Mouse (Mus musculus) midbrain, embryonic 13.5 days (tissue): ENCODE data around the gene Hist1h1c. TPM values are rescaled to one million over a fixed set of nuclear protein-coding genes. Genes with fewer than 3 reads are reported as not detected.
"Not testable (repeated sequence)": the region's sequence is repeated elsewhere in the genome, so short reads cannot be mapped to it uniquely, and the experiment has no call there.

Experiments
- ATAC-seq: fragments of 200-750 bp; cut with Nextera tagmentation; 2 replicates; pipeline ENCODE4 v1.8.0; 2017; ENCODE audit warnings: mild to moderate bottlenecking, moderate TSS enrichment, moderate library complexity
- H3K27ac ChIP-seq: fragments of 300-500 bp; sonication (generic); 2 replicates; pipeline ENCODE4 v1.5.1; 2015; ENCODE audit warnings: inconsistent platforms, mild to moderate bottlenecking, moderate library complexity
- H3K27me3 ChIP-seq: fragments of 300-500 bp; sonication (generic); 2 replicates; pipeline ENCODE4 v1.6.1; 2015; ENCODE audit warnings: mild to moderate bottlenecking, inconsistent platforms
- H3K36me3 ChIP-seq: fragments of 300-500 bp; sonication (generic); 2 replicates; pipeline ENCODE4 v1.6.1; 2015; ENCODE audit warnings: mild to moderate bottlenecking, inconsistent platforms
- H3K4me1 ChIP-seq: fragments of 300-500 bp; sonication (generic); replicated peaks from 2 replicates; pipeline ENCODE4 v1.6.1; 2015; ENCODE audit warnings: inconsistent platforms
- H3K4me2 ChIP-seq: fragments of 300-500 bp; sonication (generic); replicated peaks from 2 replicates; pipeline ENCODE4 v1.6.1; 2015; ENCODE audit warnings: moderate library complexity, mild to moderate bottlenecking, inconsistent platforms
- H3K4me3 ChIP-seq: fragments of 300-500 bp; sonication (generic); replicated peaks from 2 replicates; pipeline ENCODE4 v1.5.1; 2015; ENCODE audit warnings: mild to moderate bottlenecking, inconsistent platforms
- H3K9ac ChIP-seq: fragments of 300-500 bp; sonication (generic); replicated peaks from 2 replicates; pipeline ENCODE4 v1.6.1; 2015; ENCODE audit warnings: mild to moderate bottlenecking, inconsistent platforms
- H3K9me3 ChIP-seq: fragments of 300-500 bp; sonication (generic); 2 replicates; pipeline ENCODE4 v1.6.1; 2016; ENCODE audit warnings: mild to moderate bottlenecking, inconsistent platforms
- WGBS: fragments of 180-500 bp; shearing (Covaris S2); methylation state at CpG from one replicate; pipeline ENCODE4 v1.1.7; 2015; 5-methylcytosine and 5-hydroxymethylcytosine counted together
- polyA plus RNA-seq: library from polyadenylated mRNA; unstranded; fragments of >200 nt; fragmentation: Nextera tagmentation; extraction: Ambion mirVana; gene quantifications from 2 replicates; pipeline ENCODE4 v1.2.1, GENCODE M21; 2015

Gene Hist1h1c
- polyA plus RNA-seq, 1 experiment from 2014 or later, result 11.1 TPM

DNA sequence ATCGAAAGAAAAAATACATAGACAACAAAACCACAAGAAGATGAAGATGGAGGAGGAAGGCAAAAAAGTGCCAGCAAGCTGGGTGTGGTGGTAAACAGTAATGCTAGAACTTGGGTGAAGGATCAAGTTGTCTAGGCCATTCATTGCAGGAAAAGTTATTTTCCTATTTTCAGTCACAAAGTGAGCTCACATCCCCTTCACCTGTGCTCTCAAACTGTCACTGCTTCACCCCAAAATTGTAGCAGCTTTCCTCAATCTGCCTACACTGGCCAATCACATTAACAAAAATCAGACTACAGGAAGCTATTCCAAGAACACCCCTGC is 21.3 kb downstream of the Hist1h1c start:
- Histone ChIP-seq H3K4me2 (peak overlapping the region; percentile 87), H3K9me3 (no peaks in the 10 kb centered on the region), H3K27ac (peak overlapping the region; percentile 84; the same call in 1 of the 2 replicates), H3K9ac (peak overlapping the region; percentile 66; the same call in 1 of the 2 replicates), H3K4me3 (peak overlapping the region; percentile 59), H3K27me3 (no peaks in the 10 kb centered on the region), H3K36me3 (no peaks in the 10 kb centered on the region), H3K4me1 (peaks cover 35% of the 10 kb centered on the region)
- 74% methylated on average over 1 of the region's 1 CpGs for WGBS
- no peak for ATAC-seq

DNA sequence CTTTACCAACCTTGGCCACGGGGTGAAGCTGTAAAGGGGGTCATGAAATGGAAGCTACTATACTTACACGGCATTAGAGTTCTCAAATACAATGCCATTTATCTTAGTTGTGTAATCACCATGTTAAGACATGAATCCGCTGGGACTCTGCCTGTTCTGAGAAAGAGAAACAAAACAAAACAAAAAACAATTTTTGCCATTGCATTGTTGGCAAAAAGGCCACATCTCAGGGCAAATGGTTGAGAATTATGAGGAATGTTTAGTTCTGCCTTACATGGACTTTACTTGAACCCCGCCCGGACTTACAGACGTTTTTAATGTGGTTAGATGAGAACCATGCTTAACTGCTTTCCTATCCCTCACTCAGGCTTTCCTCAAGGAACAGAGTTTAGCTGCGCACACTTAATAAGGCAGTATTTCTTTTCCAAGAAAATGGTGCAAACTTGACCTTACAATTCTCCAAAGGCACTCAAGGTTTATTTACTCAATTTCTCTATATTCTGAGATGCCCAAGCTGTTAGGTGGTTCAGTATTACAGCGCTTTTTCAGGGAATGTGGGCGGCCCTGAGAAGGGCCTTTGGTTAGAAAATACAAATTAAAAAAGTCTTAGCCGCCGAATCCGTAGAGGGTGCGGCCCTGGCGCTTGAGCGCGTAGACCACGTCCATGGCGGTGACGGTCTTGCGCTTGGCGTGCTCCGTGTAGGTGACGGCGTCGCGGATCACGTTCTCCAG is 21.8 kb downstream of the Hist1h1c start:
- Histone ChIP-seq H3K9me3 (no peaks in the 10 kb centered on the region), H3K4me3 (peak overlapping the region; percentile 59), H3K27ac (peak overlapping the region; percentile 84), H3K36me3 (no peaks in the 10 kb centered on the region), H3K4me2 (peak overlapping the region; percentile 87), H3K9ac (peak overlapping the region; percentile 66), H3K27me3 (no peaks in the 10 kb centered on the region), H3K4me1 (peaks cover 35% of the 10 kb centered on the region)
- ATAC-seq, result no peak
- 2% methylated on average over 22 of the region's 27 CpGs for WGBS

GRCm38 (mm10) chr13:23760972-23761864 is 22.6 kb downstream of the Hist1h1c start, which contains the start of gene Hist1h4a:
Gene Hist1h4a (minus strand): TSS chr13:23761230.
- no peaks in the 10 kb centered on the region for H3K27me3 ChIP-seq

DNA sequence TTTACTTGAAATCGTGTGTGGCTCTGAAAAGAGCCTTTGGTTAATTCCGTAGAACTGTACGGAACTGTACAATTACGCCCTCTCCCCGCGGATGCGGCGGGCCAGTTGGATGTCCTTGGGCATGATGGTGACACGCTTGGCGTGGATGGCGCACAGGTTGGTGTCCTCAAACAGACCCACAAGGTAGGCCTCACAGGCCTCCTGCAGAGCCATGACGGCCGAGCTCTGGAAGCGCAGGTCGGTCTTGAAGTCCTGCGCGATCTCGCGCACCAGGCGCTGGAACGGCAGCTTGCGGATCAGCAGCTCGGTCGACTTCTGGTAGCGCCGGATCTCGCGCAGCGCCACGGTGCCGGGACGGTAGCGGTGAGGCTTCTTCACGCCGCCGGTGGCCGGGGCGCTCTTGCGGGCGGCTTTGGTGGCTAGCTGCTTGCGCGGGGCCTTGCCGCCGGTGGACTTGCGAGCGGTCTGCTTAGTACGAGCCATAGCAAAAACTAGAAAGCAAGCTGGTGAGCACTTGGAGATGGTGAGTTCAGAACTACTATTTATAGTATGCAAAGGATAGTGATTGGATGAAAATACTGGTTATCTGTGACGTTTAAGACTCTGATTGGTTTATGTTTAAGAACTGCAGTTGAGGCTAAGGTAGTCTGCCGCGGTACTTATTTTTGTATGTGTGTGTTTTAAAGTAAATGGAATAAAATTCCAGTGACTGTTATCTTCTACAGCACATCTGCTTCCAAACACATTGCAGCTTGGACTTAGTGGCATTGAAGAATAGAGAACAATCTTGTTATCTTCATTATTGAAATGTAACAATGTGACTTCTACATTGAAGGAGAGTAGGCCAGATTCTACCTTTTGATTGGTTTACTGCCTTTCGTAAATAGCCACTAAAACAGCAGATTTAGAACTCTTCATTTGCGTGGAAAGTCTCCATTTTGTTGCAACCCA is 23.5 kb downstream of the Hist1h1c start, which contains the start of gene Hist1h3a:
TSS of gene Hist1h3a (minus strand) at position 516 of the 951 bp plus-strand sequence.
- peak within 1 kb of the TSS; percentile 59 for H3K4me3 ChIP-seq
- peaks cover 35% of the 10 kb centered on the region for H3K4me1 ChIP-seq
- under 1% methylated on average over 27 of the region's 52 CpGs for WGBS
- H3K27me3 ChIP-seq, H3K9me3 ChIP-seq, H3K36me3 ChIP-seq: not testable (repeated sequence)
- H3K27ac ChIP-seq, result peak within 1 kb of the TSS; percentile 85
- H3K9ac ChIP-seq, result peak within 1 kb of the TSS; percentile 61
- H3K4me2 ChIP-seq, result peak within 1 kb of the TSS; percentile 87
- peak; percentile 62 for ATAC-seq

More at GRCm38 (mm10) chr13:23760972-23761864, 22.6 kb downstream of the Hist1h1c start, which contains the start of gene Hist1h4a:
- WGBS, result under 1% methylated on average over 61 of the region's 72 CpGs
- peak within 1 kb of the TSS; percentile 84 for H3K27ac ChIP-seq
- H3K9ac ChIP-seq, result peak within 1 kb of the TSS; percentile 66
- peaks cover 35% of the 10 kb centered on the region for H3K4me1 ChIP-seq
- H3K9me3 ChIP-seq, result no peaks in the 10 kb centered on the region
- H3K4me2 ChIP-seq, result peak within 1 kb of the TSS; percentile 87
- peak; percentile 82 for ATAC-seq
- H3K36me3 ChIP-seq, result no peaks in the 10 kb centered on the region
- H3K4me3 ChIP-seq, result peak within 1 kb of the TSS; percentile 59

- H3K4me2 ChIP-seq, result peak overlapping the region; percentile 87
- 1% methylated on average over 10 of the region's 10 CpGs for WGBS
- H3K9ac ChIP-seq, result 0 out of 2 replicates have a peak overlapping the region, but pooled peaks have one; percentile 11
- H3K27me3 ChIP-seq, result no peaks in the 10 kb centered on the region
- peak overlapping the region; percentile 85 for H3K27ac ChIP-seq
- ATAC-seq, result no peak
- H3K36me3 ChIP-seq, result no peaks in the 10 kb centered on the region
- H3K4me1 ChIP-seq, result peaks cover 30% of the 10 kb centered on the region
- no peaks in the 10 kb centered on the region for H3K9me3 ChIP-seq
- H3K4me3 ChIP-seq, result peak overlapping the region; percentile 59
Measured at GRCm38 (mm10) chr13:23763242-23763585, 24.6 kb downstream of the Hist1h1c start.

DNA sequence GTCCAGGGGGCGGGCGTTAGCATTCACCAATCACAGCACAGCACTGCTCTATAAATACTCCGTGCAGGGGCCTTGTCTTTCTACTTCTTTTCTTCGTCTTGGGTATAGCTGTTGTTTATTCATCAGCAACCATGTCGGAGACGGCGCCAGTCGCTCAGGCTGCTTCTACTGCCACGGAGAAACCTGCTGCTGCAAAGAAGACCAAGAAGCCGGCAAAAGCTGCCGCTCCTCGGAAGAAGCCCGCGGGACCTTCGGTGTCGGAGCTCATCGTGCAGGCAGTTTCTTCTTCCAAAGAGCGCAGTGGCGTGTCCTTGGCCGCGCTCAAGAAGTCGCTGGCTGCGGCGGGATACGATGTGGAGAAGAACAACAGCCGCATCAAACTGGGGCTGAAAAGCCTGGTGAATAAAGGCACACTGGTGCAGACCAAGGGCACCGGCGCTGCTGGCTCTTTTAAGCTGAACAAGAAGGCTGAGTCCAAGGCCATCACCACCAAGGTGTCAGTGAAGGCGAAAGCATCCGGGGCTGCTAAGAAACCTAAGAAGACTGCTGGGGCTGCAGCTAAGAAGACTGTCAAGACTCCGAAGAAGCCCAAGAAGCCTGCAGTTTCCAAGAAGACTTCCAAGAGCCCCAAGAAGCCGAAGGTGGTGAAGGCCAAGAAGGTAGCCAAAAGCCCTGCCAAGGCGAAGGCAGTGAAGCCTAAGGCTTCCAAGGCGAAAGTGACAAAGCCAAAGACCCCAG is 25.1 kb downstream of the Hist1h1c start, which contains the start of gene Hist1h1a:
TSS of gene Hist1h1a (plus strand) at position 81 of the 738 bp plus-strand sequence.
- Histone ChIP-seq H3K36me3 (no peaks in the 10 kb centered on the region), H3K27me3 (no peaks in the 10 kb centered on the region), H3K27ac (peak within 1 kb of the TSS; percentile 85), H3K9ac (peak within 1 kb of the TSS; percentile 74), H3K9me3 (no peaks in the 10 kb centered on the region), H3K4me2 (peak within 1 kb of the TSS; percentile 87), H3K4me1 (peaks cover 30% of the 10 kb centered on the region), H3K4me3 (peak within 1 kb of the TSS; percentile 59)
- ATAC-seq, result peak; percentile 68
- WGBS, result 2% methylated on average over 34 of the region's 34 CpGs

- Histone ChIP-seq H3K9ac (peak overlapping the region; percentile 74), H3K4me3 (peak overlapping the region; percentile 59), H3K4me1 (peaks cover 30% of the 10 kb centered on the region), H3K27ac (peak overlapping the region; percentile 85), H3K36me3 (no peaks in the 10 kb centered on the region), H3K9me3 (no peaks in the 10 kb centered on the region), H3K27me3 (no peaks in the 10 kb centered on the region), H3K4me2 (peak overlapping the region; percentile 87)
- no peak for ATAC-seq
- WGBS, result 26% methylated on average over 12 of the region's 12 CpGs
Measured at GRCm38 (mm10) chr13:23764324-23765171, 25.9 kb downstream of the Hist1h1c start.

GRCm38 (mm10) chr13:23765172-23765513 is 26.5 kb downstream of the Hist1h1c start:
- ATAC-seq, result no peak
- Histone ChIP-seq H3K27ac (no peak overlapping the region), H3K9ac (no peak overlapping the region), H3K4me2 (no peak overlapping the region), H3K36me3 (no peaks in the 10 kb centered on the region), H3K4me3 (no peak overlapping the region), H3K4me1 (peaks cover 26% of the 10 kb centered on the region), H3K27me3 (no peaks in the 10 kb centered on the region), H3K9me3 (no peaks in the 10 kb centered on the region)
- WGBS, result 69% methylated on average over 1 of the region's 1 CpGs

GRCm38 (mm10) chr13:23766772-23767171 is 28.2 kb downstream of the Hist1h1c start:
- Histone ChIP-seq H3K36me3 (no peaks in the 10 kb centered on the region), H3K4me1 (peaks cover 16% of the 10 kb centered on the region), H3K27me3 (no peaks in the 10 kb centered on the region), H3K9me3 (no peaks in the 10 kb centered on the region), H3K4me2 (no peak overlapping the region), H3K9ac (no peak overlapping the region), H3K4me3 (no peak overlapping the region), H3K27ac (no peak overlapping the region)
- ATAC-seq, result no peak

GRCm38 (mm10) chr13:23768834-23769397 is 30.3 kb downstream of the Hist1h1c start:
- ATAC-seq, result no peak
- no peak overlapping the region for H3K9ac ChIP-seq
- no peak overlapping the region for H3K27ac ChIP-seq
- H3K4me2 ChIP-seq, result no peak overlapping the region
- H3K36me3 ChIP-seq, result no peaks in the 10 kb centered on the region
- 40% methylated on average over 5 of the region's 5 CpGs for WGBS
- no peaks in the 10 kb centered on the region for H3K27me3 ChIP-seq
- no peak overlapping the region for H3K4me3 ChIP-seq
- H3K4me1 ChIP-seq, result peaks cover 12% of the 10 kb centered on the region
- H3K9me3 ChIP-seq, result no peaks in the 10 kb centered on the region
